7 mouse cellular contexts compared by ENCODE assay signal in the genomic region with DNA sequence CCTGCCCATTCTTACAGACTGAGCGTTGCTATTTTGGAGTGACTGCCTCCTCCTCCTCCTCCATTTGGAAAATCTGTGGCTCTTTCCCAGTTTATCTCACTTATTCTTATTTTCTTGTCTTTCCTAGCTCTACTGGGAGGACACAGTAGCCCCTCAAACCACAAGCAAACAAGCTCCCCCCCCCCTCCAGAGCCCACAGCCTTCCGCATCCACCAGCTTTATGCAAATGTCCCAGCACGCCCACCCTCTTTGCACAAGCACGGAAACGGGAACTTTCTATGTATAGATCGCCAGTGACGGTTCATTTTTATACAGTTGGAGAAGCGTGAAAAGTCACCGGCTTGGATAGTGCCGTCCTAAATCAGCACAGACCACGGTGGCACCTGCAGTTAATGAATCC. TPM values are rescaled to one million over a fixed set of nuclear protein-coding genes. Genes with fewer than 3 reads are reported as not detected.
DNase-seq lines count a peak whose midpoint lies in the region; ATAC-seq and TF ChIP-seq lines count a peak whose summit lies in the region.

No protein-coding gene starts in this region.

- no peaks in the 10 kb centered on the region for H3K9me3 ChIP-seq in lung, embryonic 16.5 days (ENCODE audit: control insufficient read depth, low read length)
- H3K9me3 ChIP-seq in liver, embryonic 15.5 days (replicated peaks): no peaks in the 10 kb centered on the region

- H3K4me1 ChIP-seq in lung, embryonic 16.5 days (replicated peaks; ENCODE audit: control insufficient read depth, insufficient read depth, low read length): peaks cover 7% of the 10 kb centered on the region; the same call in 1 of the 2 replicates
- H3K4me1 ChIP-seq in liver, embryonic 15.5 days (replicated peaks): peaks cover 17% of the 10 kb centered on the region
- H3K4me1 ChIP-seq in small intestine, adult 2 months (ENCODE audit: control insufficient read depth, insufficient read depth, insufficient read length, low read length): no peaks in the 10 kb centered on the region; the same call in 1 of the 2 replicates

- peak overlapping the region; percentile 44 for H3K4me2 ChIP-seq in lung, embryonic 16.5 days (ENCODE audit: low read depth, low read length)
- peak overlapping the region; percentile 54 for H3K4me2 ChIP-seq in liver, embryonic 15.5 days

- no peaks in the 10 kb centered on the region for H3K27me3 ChIP-seq in lung, embryonic 16.5 days (ENCODE audit: control insufficient read depth, insufficient read depth, low read depth, low read length)
- H3K27me3 ChIP-seq in liver, embryonic 15.5 days: no peaks in the 10 kb centered on the region
- no peaks in the 10 kb centered on the region for H3K27me3 ChIP-seq in small intestine, adult 2 months (ENCODE audit: control insufficient read depth, insufficient read depth, low read length)

- H3K9ac ChIP-seq in lung, embryonic 16.5 days (ENCODE audit: low read length): no peak overlapping the region
- no peak overlapping the region for H3K9ac ChIP-seq in liver, embryonic 15.5 days

- no peaks in the 10 kb centered on the region for H3K36me3 ChIP-seq in lung, embryonic 16.5 days (ENCODE audit: control insufficient read depth, insufficient read depth, low read length)
- H3K36me3 ChIP-seq in liver, embryonic 15.5 days (replicated peaks): no peaks in the 10 kb centered on the region
- H3K36me3 ChIP-seq in small intestine, adult 2 months (ENCODE audit: control insufficient read depth, insufficient read depth, low read length): no peaks in the 10 kb centered on the region

- DNase-seq in lung, adult 18-20 months: no peak
- DNase-seq in adrenal gland, adult 8-10 months: no peak
- DNase-seq in adipocyte (ENCODE audit: low spot score): no peak

- no peak for TF ChIP-seq POLR2A in small intestine, adult 2 months (IDR thresholded peaks at IDR 0.05; ENCODE audit: low read depth, low read length)

- peak overlapping the region; percentile 12; the same call in 1 of the 2 replicates for H3K4me3 ChIP-seq in lung, embryonic 16.5 days (ENCODE audit: low read length)
- H3K4me3 ChIP-seq in liver, embryonic 15.5 days (replicated peaks): peak overlapping the region; percentile 22
- H3K4me3 ChIP-seq in small intestine, adult 2 months (ENCODE audit: low read depth, low read length): peak overlapping the region; percentile 22

- 39% methylated on average over 11 of the region's 11 CpGs for WGBS in lung, embryonic 16.5 days
- WGBS in liver, embryonic 15.5 days (ENCODE audit: insufficient replicate concordance): 11% methylated on average over 11 of the region's 11 CpGs
- WGBS in small intestine, adult 2 months: 49% methylated on average over 11 of the region's 11 CpGs

- no peak overlapping the region for H3K27ac ChIP-seq in lung, embryonic 16.5 days (ENCODE audit: low read length)
- no peak overlapping the region for H3K27ac ChIP-seq in liver, embryonic 15.5 days (replicated peaks)
- H3K27ac ChIP-seq in small intestine, adult 2 months (ENCODE audit: insufficient read depth, low read depth, low read length): no peak overlapping the region

- no peak for TF ChIP-seq CTCF in small intestine, adult 2 months (IDR thresholded peaks at IDR 0.05; ENCODE audit: extremely low read depth, insufficient read length, insufficient replicate concordance, low read depth, low read length)

- ATAC-seq in lung, embryonic 16.5 days (ENCODE audit: low read depth): no peak
- ATAC-seq in granulocyte monocyte progenitor cell, adult 5-6 weeks (replicated peaks; ENCODE audit: poor library complexity, severe bottlenecking): peak; percentile 89
- no peak for ATAC-seq in liver, embryonic 15.5 days (ENCODE audit: insufficient read depth)

RNA-seq across cellular contexts. Expression of gene Lyrm9, which starts 33.9 kb away (rescaled TPM):
- 16.3 and 17.7 TPM in 2 replicates for polyA plus RNA-seq in lung, embryonic 16.5 days (2015; fragmentation: Nextera tagmentation; extraction: Ambion mirVana)
- total RNA-seq in granulocyte monocyte progenitor cell, adult 5-6 weeks (2014; fragmentation: Nextera tagmentation): 14.3 and 16.8 TPM in 2 replicates
- 45.2 and 102 TPM in 2 replicates for total RNA-seq in granulocyte monocyte progenitor cell, adult 5-6 weeks (2017)
- polyA plus RNA-seq in liver, embryonic 15.5 days (2015; fragmentation: Nextera tagmentation; extraction: Ambion mirVana): 10.7 and 14.0 TPM in 2 replicates
- 11.4 and 14.0 TPM in 2 replicates for polyA plus RNA-seq in small intestine, adult 2 months (2012; rRNA removed)
- 10 to 100 TPM; 40.6 to 46.6 (median 42.1) TPM for total RNA-seq in adrenal gland, adult 8-10 months (2022)

RNA-seq across cellular contexts. Expression of gene Ccnq, which starts 40.9 kb away (rescaled TPM):
- 35.1 and 36.9 TPM in 2 replicates for polyA plus RNA-seq in lung, embryonic 16.5 days (2015; fragmentation: Nextera tagmentation; extraction: Ambion mirVana)
- 22.9 and 32.1 TPM in 2 replicates for total RNA-seq in granulocyte monocyte progenitor cell, adult 5-6 weeks (2014; fragmentation: Nextera tagmentation)
- 24.1 and 29.5 TPM in 2 replicates for total RNA-seq in granulocyte monocyte progenitor cell, adult 5-6 weeks (2017)
- polyA plus RNA-seq in liver, embryonic 15.5 days (2015; fragmentation: Nextera tagmentation; extraction: Ambion mirVana): 14.8 and 16.5 TPM in 2 replicates
- polyA plus RNA-seq in small intestine, adult 2 months (2012; rRNA removed): 17.8 and 27.4 TPM in 2 replicates
- 10 to 100 TPM; 61.2 to 71.8 (median 64.7) TPM for total RNA-seq in adrenal gland, adult 8-10 months (2022)
